Mouse (Mus musculus) lung, postnatal 10 days (tissue): Measurements from ENCODE around the gene Svs3a.
"Not testable (repeated sequence)": the region's sequence is repeated elsewhere in the genome, so short reads cannot be mapped to it uniquely, and the experiment has no call there.

Experiments used
- DNase-seq: peaks from one replicate; pipeline ENCODE4 v3.0.0; 2021

Svs3a gene

GRCm38 (mm10) chr2:164288968-164289367 lies at the start of gene Svs3a:
TSS of gene Svs3a (plus strand) at chr2:164289268.
- not testable (repeated sequence) for DNase-seq

- not testable (repeated sequence) for DNase-seq
These were observed 32.5 kb upstream of the Svs3a start, which contains the start of gene Svs3b for GRCm38 (mm10) chr2:164256540-164256939. TSS of gene Svs3b (minus strand) at chr2:164256640.

- no peak for DNase-seq
These were observed 10.7 kb upstream of the Svs3a start, which contains the start of gene Svs4 for GRCm38 (mm10) chr2:164278359-164278758. TSS of gene Svs4 (minus strand) at chr2:164278459.

GRCm38 (mm10) chr2:164312599-164312998 lies 23.5 kb downstream of the Svs3a start:
- no peak for DNase-seq

- DNase-seq, result not testable (repeated sequence)
These were observed 26.4 kb downstream of the Svs3a start for GRCm38 (mm10) chr2:164315460-164315859.

GRCm38 (mm10) chr2:164316451-164316850 lies 27.4 kb downstream of the Svs3a start, which contains the start of gene Svs6:
TSS of gene Svs6 (plus strand) at chr2:164316751.
- not testable (repeated sequence) for DNase-seq

GRCm38 (mm10) chr2:164320983-164321382 lies 31.9 kb downstream of the Svs3a start:
- no peak for DNase-seq

- not testable (repeated sequence) for DNase-seq
These were observed 43.4 kb downstream of the Svs3a start, which contains the start of gene Svs5 for GRCm38 (mm10) chr2:164332440-164332839. TSS of gene Svs5 (plus strand) at chr2:164332740.
